Mouse (Mus musculus): ENCODE results near the gene H13.

The H13 gene

GRCm38 (mm10) chr2:152669256-152669638, at the start of gene H13:
Gene H13, plus strand, starts transcription at chr2:152669461.
- DNase-seq (ENCODE audit: low spot score) = peak; percentile 95

- DNase-seq (ENCODE audit: low spot score) = no peak
Measured at GRCm38 (mm10) chr2:152620367-152621134, 48.7 kb upstream of the H13 start.

- DNase-seq (ENCODE audit: low spot score) = no peak
Measured at GRCm38 (mm10) chr2:152622151-152622550, 47.1 kb upstream of the H13 start.

GRCm38 (mm10) chr2:152622953-152623352, 46.3 kb upstream of the H13 start, which contains the start of gene Defb25:
Gene Defb25, minus strand, starts transcription at chr2:152623053.
- no peak for DNase-seq (ENCODE audit: low spot score)

- DNase-seq (ENCODE audit: low spot score) = no peak
Measured at GRCm38 (mm10) chr2:152624566-152624965, 44.7 kb upstream of the H13 start.

GRCm38 (mm10) chr2:152625256-152625655, 44.0 kb upstream of the H13 start:
- DNase-seq (ENCODE audit: low spot score) = no peak

- DNase-seq (ENCODE audit: low spot score) = no peak
Measured at GRCm38 (mm10) chr2:152626774-152627591, 42.3 kb upstream of the H13 start, which contains the start of gene Rem1. Gene Rem1, plus strand, starts transcription at chr2:152626951.

- DNase-seq (ENCODE audit: low spot score) = no peak
Measured at GRCm38 (mm10) chr2:152628066-152628465, 41.2 kb upstream of the H13 start.

- no peak for DNase-seq (ENCODE audit: low spot score)
Measured at GRCm38 (mm10) chr2:152629239-152629638, 40.0 kb upstream of the H13 start.

- DNase-seq (ENCODE audit: low spot score) = no peak
Measured at GRCm38 (mm10) chr2:152629904-152630303, 39.4 kb upstream of the H13 start.

- DNase-seq (ENCODE audit: low spot score) = peak; percentile 82
Measured at GRCm38 (mm10) chr2:152633334-152633733, 35.9 kb upstream of the H13 start.

- no peak for DNase-seq (ENCODE audit: low spot score)
Measured at GRCm38 (mm10) chr2:152634311-152634710, 35.0 kb upstream of the H13 start.

- DNase-seq (ENCODE audit: low spot score) = no peak
Measured at GRCm38 (mm10) chr2:152636246-152637005, 32.8 kb upstream of the H13 start.

- DNase-seq (ENCODE audit: low spot score) = no peak
Measured at GRCm38 (mm10) chr2:152637006-152637322, 32.3 kb upstream of the H13 start.

- no peak for DNase-seq (ENCODE audit: low spot score)
Measured at GRCm38 (mm10) chr2:152637381-152637780, 31.9 kb upstream of the H13 start.

- DNase-seq (ENCODE audit: low spot score) = no peak
Measured at GRCm38 (mm10) chr2:152638865-152639264, 30.4 kb upstream of the H13 start.

- no peak for DNase-seq (ENCODE audit: low spot score)
Measured at GRCm38 (mm10) chr2:152639406-152640113, 29.7 kb upstream of the H13 start.

GRCm38 (mm10) chr2:152652901-152653620, 16.2 kb upstream of the H13 start:
- peak; percentile 77 for DNase-seq (ENCODE audit: low spot score)

- peak; percentile 85 for DNase-seq (ENCODE audit: low spot score)
Measured at GRCm38 (mm10) chr2:152653874-152654715, 15.2 kb upstream of the H13 start.

- peak; percentile 43 for DNase-seq (ENCODE audit: low spot score)
Measured at GRCm38 (mm10) chr2:152657398-152657797, 11.9 kb upstream of the H13 start.

All from MN1 (cell line).